Mouse (Mus musculus): ENCODE results near the gene Gucd1. TPM values are rescaled to one million over a fixed set of nuclear protein-coding genes. Genes with fewer than 3 reads are reported as not detected.

Gucd1 gene
- polyA plus RNA-seq, 1 experiment, result 29.8 TPM

DNA sequence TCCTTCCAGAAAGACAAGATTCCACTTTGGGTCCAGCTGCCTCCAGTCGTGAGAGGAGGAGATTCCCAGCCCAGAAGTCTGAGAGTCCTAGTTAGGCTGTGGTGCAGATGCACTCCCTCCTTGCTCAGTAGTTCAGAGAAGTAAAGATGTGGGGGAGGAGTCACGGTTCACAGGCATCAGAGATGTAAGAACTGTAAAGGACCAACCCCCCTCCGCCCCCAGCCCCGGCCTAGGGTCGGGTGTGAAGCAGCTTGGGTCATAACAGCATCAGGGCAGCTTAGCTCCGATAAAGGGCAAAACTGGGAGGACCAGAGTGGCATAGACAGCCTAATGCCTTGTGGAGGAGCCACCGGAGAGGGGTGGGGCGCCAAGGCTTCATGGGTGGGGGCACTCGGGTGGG lies 201.3 kb downstream of the Gucd1 start:
- peaks cover 19% of the 10 kb centered on the region for H3K4me1 ChIP-seq (ENCODE audit: control insufficient read depth, insufficient read depth, insufficient read length, low read length)
- H3K27ac ChIP-seq (replicated peaks; ENCODE audit: low read depth, low read length), result peak overlapping the region; percentile 100
- H3K4me3 ChIP-seq (ENCODE audit: insufficient read depth, low read depth, low read length), result peak overlapping the region; percentile 92

- H3K27ac ChIP-seq (replicated peaks; ENCODE audit: low read depth, low read length), result peak overlapping the region; percentile 100
- H3K4me3 ChIP-seq (ENCODE audit: insufficient read depth, low read depth, low read length), result peak overlapping the region; percentile 92
- peaks cover 16% of the 10 kb centered on the region for H3K4me1 ChIP-seq (ENCODE audit: control insufficient read depth, insufficient read depth, insufficient read length, low read length)
These were observed 202.0 kb downstream of the Gucd1 start for GRCm38 (mm10) chr10:75315756-75316155.

GRCm38 (mm10) chr10:75314190-75314980 lies 203.4 kb downstream of the Gucd1 start:
- Histone ChIP-seq H3K4me3 (ENCODE audit: insufficient read depth, low read depth, low read length) (no peak overlapping the region), H3K27ac (replicated peaks; ENCODE audit: low read depth, low read length) (peak overlapping the region; percentile 100), H3K4me1 (ENCODE audit: control insufficient read depth, insufficient read depth, insufficient read length, low read length) (peaks cover 16% of the 10 kb centered on the region)

- peaks cover 16% of the 10 kb centered on the region for H3K4me1 ChIP-seq (ENCODE audit: control insufficient read depth, insufficient read depth, insufficient read length, low read length)
- H3K4me3 ChIP-seq (ENCODE audit: insufficient read depth, low read depth, low read length), result no peak overlapping the region
- no peak overlapping the region for H3K27ac ChIP-seq (replicated peaks; ENCODE audit: low read depth, low read length)
These were observed 205.4 kb downstream of the Gucd1 start for GRCm38 (mm10) chr10:75312361-75312760.

DNA sequence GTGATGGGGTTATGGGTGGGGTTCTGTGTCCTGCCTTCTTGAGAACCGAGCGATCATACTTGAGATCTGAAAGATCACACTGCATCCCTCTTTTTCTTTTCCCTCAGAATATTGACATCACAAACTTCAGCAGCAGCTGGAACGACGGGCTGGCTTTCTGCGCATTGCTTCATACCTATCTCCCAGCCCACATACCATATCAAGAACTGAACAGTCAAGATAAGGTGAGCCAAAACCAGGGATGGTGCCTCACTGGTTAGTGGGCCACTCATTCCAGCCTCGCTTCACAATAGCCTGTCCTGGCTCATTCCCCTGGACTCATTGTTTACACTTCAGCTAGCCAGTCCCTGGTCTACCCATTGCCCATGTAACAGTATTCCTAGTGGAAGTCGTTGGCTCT lies 210.6 kb downstream of the Gucd1 start:
- Histone ChIP-seq H3K4me3 (ENCODE audit: insufficient read depth, low read depth, low read length) (no peak overlapping the region), H3K27ac (replicated peaks; ENCODE audit: low read depth, low read length) (no peak overlapping the region)

GRCm38 (mm10) chr10:75304413-75304812 lies 213.4 kb downstream of the Gucd1 start:
- Histone ChIP-seq H3K4me1 (ENCODE audit: control insufficient read depth, insufficient read depth, insufficient read length, low read length) (peaks cover 15% of the 10 kb centered on the region), H3K27ac (replicated peaks; ENCODE audit: low read depth, low read length) (peak overlapping the region; percentile 84), H3K4me3 (ENCODE audit: insufficient read depth, low read depth, low read length) (no peak overlapping the region)

More for the DNA sequence above, 210.6 kb downstream of the Gucd1 start:
- peaks cover 8% of the 10 kb centered on the region for H3K4me1 ChIP-seq (ENCODE audit: control insufficient read depth, insufficient read depth, insufficient read length, low read length)

- Histone ChIP-seq H3K4me3 (ENCODE audit: insufficient read depth, low read depth, low read length) (no peak overlapping the region), H3K4me1 (ENCODE audit: control insufficient read depth, insufficient read depth, insufficient read length, low read length) (peaks cover 19% of the 10 kb centered on the region), H3K27ac (replicated peaks; ENCODE audit: low read depth, low read length) (peak overlapping the region; percentile 84)
These were observed 213.7 kb downstream of the Gucd1 start for GRCm38 (mm10) chr10:75304049-75304405.

GRCm38 (mm10) chr10:75303324-75304048 lies 214.3 kb downstream of the Gucd1 start:
- peaks cover 20% of the 10 kb centered on the region for H3K4me1 ChIP-seq (ENCODE audit: control insufficient read depth, insufficient read depth, insufficient read length, low read length)
- no peak overlapping the region for H3K4me3 ChIP-seq (ENCODE audit: insufficient read depth, low read depth, low read length)
- H3K27ac ChIP-seq (replicated peaks; ENCODE audit: low read depth, low read length), result peak overlapping the region; percentile 84

DNA sequence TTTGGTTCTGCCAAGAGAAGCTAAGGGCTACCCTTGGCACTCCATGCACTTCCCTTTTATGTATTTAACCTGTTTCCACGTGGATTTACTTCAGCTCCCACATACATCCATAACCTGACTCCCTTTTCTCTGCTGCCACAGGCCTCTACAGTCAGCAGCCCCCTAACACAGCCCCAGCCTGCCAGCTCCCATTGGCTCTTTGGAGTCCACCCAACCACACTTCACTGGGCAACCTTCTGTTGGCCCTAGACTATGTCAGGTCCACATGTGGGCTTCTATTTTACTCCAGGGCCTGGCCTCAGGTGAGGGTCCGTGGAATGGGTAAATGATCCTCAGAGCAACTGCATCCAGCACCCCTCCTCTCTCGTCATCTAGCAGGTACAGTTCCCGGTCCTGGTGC lies 215.2 kb downstream of the Gucd1 start:
- peaks cover 20% of the 10 kb centered on the region for H3K4me1 ChIP-seq (ENCODE audit: control insufficient read depth, insufficient read depth, insufficient read length, low read length)
- no peak overlapping the region for H3K4me3 ChIP-seq (ENCODE audit: insufficient read depth, low read depth, low read length)
- H3K27ac ChIP-seq (replicated peaks; ENCODE audit: low read depth, low read length), result 0 out of 2 replicates have a peak overlapping the region, but pooled peaks have one; percentile 13

DNA sequence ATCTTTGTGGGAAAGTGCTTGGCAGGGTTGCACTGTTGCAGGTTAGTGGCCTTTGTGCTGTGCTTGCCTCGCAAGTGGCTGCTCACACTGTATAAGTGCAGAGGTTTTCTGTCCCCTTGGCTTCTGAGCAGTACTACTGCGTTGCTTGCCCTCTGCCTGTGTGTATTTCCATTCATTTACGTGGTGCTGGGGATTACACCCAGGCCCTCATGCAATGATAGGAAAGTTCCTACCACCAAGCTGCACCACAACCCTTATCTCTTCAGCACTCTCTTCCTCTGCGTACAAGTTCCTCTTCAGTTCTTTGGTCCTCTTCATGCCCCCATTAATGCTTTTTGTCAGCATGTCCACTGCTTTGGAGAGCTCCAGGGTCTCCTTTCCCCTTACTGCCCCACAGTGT lies 215.8 kb downstream of the Gucd1 start:
- H3K27ac ChIP-seq (replicated peaks; ENCODE audit: low read depth, low read length), result no peak overlapping the region

DNA sequence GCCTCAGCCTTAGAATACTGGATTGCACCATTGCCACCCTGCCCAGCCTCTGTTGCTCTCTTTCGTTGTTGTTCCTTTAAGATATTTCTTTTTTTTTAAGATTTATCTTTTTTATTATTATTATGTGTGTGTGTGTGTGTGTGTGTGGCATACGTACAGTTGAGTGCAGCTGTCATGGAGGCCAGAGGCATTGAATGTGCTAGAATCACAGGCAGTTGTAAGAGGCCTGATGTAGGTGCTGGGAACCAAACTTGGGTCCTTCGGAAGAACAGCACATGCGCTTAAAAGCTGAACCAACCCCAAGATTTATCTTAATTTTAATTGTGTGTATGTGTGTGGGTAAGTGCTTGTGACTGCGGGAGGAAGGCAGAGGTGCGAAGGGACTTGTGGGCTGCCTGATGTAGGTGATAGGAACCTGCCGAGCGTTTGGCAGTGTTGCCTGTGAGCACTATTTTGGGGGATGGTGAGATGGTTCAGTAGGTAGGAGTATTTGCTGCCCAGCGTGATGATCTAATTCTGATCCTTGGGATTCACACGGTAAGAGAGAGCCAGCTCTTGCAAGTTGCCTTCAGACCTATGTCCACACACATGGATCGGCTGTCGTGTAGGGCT lies 216.5 kb downstream of the Gucd1 start:
- no peak overlapping the region for H3K27ac ChIP-seq (replicated peaks; ENCODE audit: low read depth, low read length)
- no peak overlapping the region for H3K4me3 ChIP-seq (ENCODE audit: insufficient read depth, low read depth, low read length)
- H3K4me1 ChIP-seq (ENCODE audit: control insufficient read depth, insufficient read depth, insufficient read length, low read length), result peaks cover 20% of the 10 kb centered on the region

More for the DNA sequence above, 215.8 kb downstream of the Gucd1 start:
- Histone ChIP-seq H3K4me1 (ENCODE audit: control insufficient read depth, insufficient read depth, insufficient read length, low read length) (peaks cover 20% of the 10 kb centered on the region), H3K4me3 (ENCODE audit: insufficient read depth, low read depth, low read length) (no peak overlapping the region)

Other genes with a start within 250 kb of the Gucd1 start
- gene Adora2a, start 201.1 kb downstream of the Gucd1 start, polyA plus RNA-seq (2012; ENCODE audit: insufficient read depth, insufficient read length, missing spikeins), result 3.8 and 5.0 TPM in 2 replicates
- gene Upb1, start 116.9 kb downstream of the Gucd1 start, polyA plus RNA-seq (2012; ENCODE audit: insufficient read depth, insufficient read length, missing spikeins), result 2.1 TPM in 1 of 2 replicates, not detected in the other
- 157 and 178 TPM in 2 replicates for gene Snrpd3, start 421 bp downstream of the Gucd1 start, polyA plus RNA-seq (2012; ENCODE audit: insufficient read depth, insufficient read length, missing spikeins)
- gene Lrrc75b, start 42.4 kb upstream of the Gucd1 start, polyA plus RNA-seq (2012; ENCODE audit: insufficient read depth, insufficient read length, missing spikeins), result not detected in 2 replicates
- not detected in 2 replicates for gene Ggt1, start 43.6 kb upstream of the Gucd1 start, polyA plus RNA-seq (2012; ENCODE audit: insufficient read depth, insufficient read length, missing spikeins)
- gene Ggt5, start 71.4 kb upstream of the Gucd1 start, polyA plus RNA-seq (2012; ENCODE audit: insufficient read depth, insufficient read length, missing spikeins), result 3.1 and 4.3 TPM in 2 replicates
- 0.63 TPM in 1 of 2 replicates, not detected in the other for gene Susd2, start 126.0 kb upstream of the Gucd1 start, polyA plus RNA-seq (2012; ENCODE audit: insufficient read depth, insufficient read length, missing spikeins)
- gene Cabin1, start 246.4 kb upstream of the Gucd1 start, polyA plus RNA-seq (2012; ENCODE audit: insufficient read depth, insufficient read length, missing spikeins), result 5.8 and 8.5 TPM in 2 replicates